Mouse (Mus musculus) liver, embryonic 18 days (tissue): ENCODE results near the gene Tsc22d1. TPM values are rescaled to one million over a fixed set of nuclear protein-coding genes. Genes with fewer than 3 reads are reported as not detected.

Experiments used
- polyA plus RNA-seq: library from polyadenylated mRNA; depleted of rRNA; stranded (reverse); fragments of >200 nt; gene quantifications from 2 replicates; pipeline ENCODE4 v1.2.3, GENCODE M21; 2012; rRNA removed

Tsc22d1 gene
- 85.9 and 101 TPM in 2 replicates for polyA plus RNA-seq

GRCm38 (mm10) chr14:76414862-76415780 is at the start of gene Tsc22d1:
Gene Tsc22d1 (plus strand): TSS chr14:76414961.

DNA sequence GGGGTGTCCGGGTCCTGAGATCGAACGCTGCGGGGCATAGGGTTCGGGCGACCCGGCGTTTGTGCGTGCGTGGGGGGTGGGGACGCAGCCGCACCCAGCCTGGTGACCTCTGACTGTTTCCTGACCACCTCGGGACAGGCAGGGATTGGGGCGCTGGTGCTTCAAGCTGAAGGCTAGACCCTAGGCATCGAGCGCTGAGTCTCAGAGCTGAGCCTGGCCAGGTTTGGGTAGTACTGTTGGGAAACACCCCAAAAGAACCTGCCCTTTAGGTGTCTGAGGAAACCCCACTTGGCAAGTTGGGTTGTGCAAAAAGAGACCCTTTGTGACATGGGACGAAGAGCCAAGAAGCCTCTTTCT is 142.1 kb downstream of the Tsc22d1 start, which contains the start of gene Serp2:
TSS of gene Serp2 (minus strand) at position 38 of the 357 bp plus-strand sequence.

Other genes with a start within 250 kb of the Tsc22d1 start
- gene Serp2, start 141.9 kb downstream of the Tsc22d1 start, polyA plus RNA-seq: 2.2 and 2.6 TPM in 2 replicates